Mouse (Mus musculus): ENCODE results near the gene Zfp964. TPM values are rescaled to one million over a fixed set of nuclear protein-coding genes. Genes with fewer than 3 reads are reported as not detected.
A peak's percentile ranks its signal among the peaks of the same experiment; 100 is the strongest.
"Not testable (repeated sequence)": the region's sequence is repeated elsewhere in the genome, so short reads cannot be mapped to it uniquely, and the experiment has no call there.

Zfp964 gene
- polyA plus RNA-seq, 1 experiment from 2014 or later, result 2.2 TPM

GRCm38 (mm10) chr8:69710624-69711023 lies 56.3 kb downstream of the Zfp964 start, which contains the start of gene Zfp869:
Gene Zfp869, minus strand, starts transcription at chr8:69710724.
- H3K9ac ChIP-seq (replicated peaks; ENCODE audit: low read length); H3K27me3 ChIP-seq (ENCODE audit: control insufficient read depth, insufficient read depth, low read length); H3K9me3 ChIP-seq (replicated peaks; ENCODE audit: control insufficient read depth, low read length); H3K4me3 ChIP-seq (ENCODE audit: low read depth, low read length); H3K4me1 ChIP-seq (ENCODE audit: control insufficient read depth, insufficient read depth, low read length); H3K4me2 ChIP-seq (ENCODE audit: low read depth, low read length); H3K27ac ChIP-seq (replicated peaks; ENCODE audit: low read depth, low read length); ATAC-seq (replicated peaks; ENCODE audit: insufficient number of reproducible peaks, low FRiP score, low TSS enrichment, low read depth); DNase-seq (ENCODE audit: low spot score): not testable (repeated sequence)
- peaks cover 24% of the 10 kb centered on the region for H3K36me3 ChIP-seq (replicated peaks; ENCODE audit: control insufficient read depth, insufficient read depth, low read depth, low read length)
- WGBS, result 97% methylated on average over 10 of the region's 10 CpGs

GRCm38 (mm10) chr8:69713516-69713915 lies 59.2 kb downstream of the Zfp964 start:
- Histone ChIP-seq H3K9ac (replicated peaks; ENCODE audit: low read length) (no peak overlapping the region), H3K27me3 (ENCODE audit: control insufficient read depth, insufficient read depth, low read length) (no peaks in the 10 kb centered on the region), H3K9me3 (replicated peaks; ENCODE audit: control insufficient read depth, low read length) (no peaks in the 10 kb centered on the region), H3K4me2 (ENCODE audit: low read depth, low read length) (no peak overlapping the region), H3K4me1 (ENCODE audit: control insufficient read depth, insufficient read depth, low read length) (0 out of 2 replicates have a peak, but pooled peaks cover 2% of the 10 kb centered on the region), H3K36me3 (replicated peaks; ENCODE audit: control insufficient read depth, insufficient read depth, low read depth, low read length) (peaks cover 8% of the 10 kb centered on the region; the same call in 1 of the 2 replicates), H3K4me3 (ENCODE audit: low read depth, low read length) (no peak overlapping the region), H3K27ac (replicated peaks; ENCODE audit: low read depth, low read length) (no peak overlapping the region)
- DNase-seq (ENCODE audit: low spot score) (no peak), ATAC-seq (replicated peaks; ENCODE audit: insufficient number of reproducible peaks, low FRiP score, low TSS enrichment, low read depth) (no peak)
- 91% methylated on average over 8 of the region's 8 CpGs for WGBS

GRCm38 (mm10) chr8:69715366-69715765 lies 61.1 kb downstream of the Zfp964 start:
- Histone ChIP-seq H3K36me3 (replicated peaks; ENCODE audit: control insufficient read depth, insufficient read depth, low read depth, low read length) (no peaks in the 10 kb centered on the region), H3K9me3 (replicated peaks; ENCODE audit: control insufficient read depth, low read length) (no peaks in the 10 kb centered on the region), H3K4me1 (ENCODE audit: control insufficient read depth, insufficient read depth, low read length) (0 out of 2 replicates have a peak, but pooled peaks cover 2% of the 10 kb centered on the region), H3K27me3 (ENCODE audit: control insufficient read depth, insufficient read depth, low read length) (no peaks in the 10 kb centered on the region), H3K4me3 (ENCODE audit: low read depth, low read length) (no peak overlapping the region), H3K4me2 (ENCODE audit: low read depth, low read length) (peak overlapping the region; percentile 29; the same call in 1 of the 2 replicates), H3K9ac (replicated peaks; ENCODE audit: low read length) (no peak overlapping the region; the same call in 1 of the 2 replicates), H3K27ac (replicated peaks; ENCODE audit: low read depth, low read length) (no peak overlapping the region)
- ATAC-seq (replicated peaks; ENCODE audit: insufficient number of reproducible peaks, low FRiP score, low TSS enrichment, low read depth), result no peak
- WGBS, result 83% methylated on average over 6 of the region's 6 CpGs
- no peak for DNase-seq (ENCODE audit: low spot score)

Other genes with a start within 250 kb of the Zfp964 start
- not detected in 2 replicates for gene Gm9495, start 200.9 kb upstream of the Zfp964 start, polyA plus RNA-seq (2014; fragmentation: Nextera tagmentation; extraction: Ambion mirVana)
- gene Gm7697, start 131.5 kb upstream of the Zfp964 start, polyA plus RNA-seq (2014; fragmentation: Nextera tagmentation; extraction: Ambion mirVana), result not detected in 2 replicates
- gene Zfp868, start 28.9 kb upstream of the Zfp964 start, polyA plus RNA-seq (2014; fragmentation: Nextera tagmentation; extraction: Ambion mirVana), result 35.0 and 36.9 TPM in 2 replicates
- 35.5 and 38.7 TPM in 2 replicates for gene Zfp869, start 56.2 kb downstream of the Zfp964 start, polyA plus RNA-seq (2014; fragmentation: Nextera tagmentation; extraction: Ambion mirVana)
- gene Zfp963, start 95.5 kb downstream of the Zfp964 start, polyA plus RNA-seq (2014; fragmentation: Nextera tagmentation; extraction: Ambion mirVana), result 7.6 and 7.8 TPM in 2 replicates
- not detected in 2 replicates for gene Gm20422, start 120.4 kb downstream of the Zfp964 start, polyA plus RNA-seq (2014; fragmentation: Nextera tagmentation; extraction: Ambion mirVana)
- 35.0 and 35.9 TPM in 2 replicates for gene Atp13a1, start 136.7 kb downstream of the Zfp964 start, polyA plus RNA-seq (2014; fragmentation: Nextera tagmentation; extraction: Ambion mirVana)
- 36.7 and 38.9 TPM in 2 replicates for gene Zfp866, start 136.7 kb downstream of the Zfp964 start, polyA plus RNA-seq (2014; fragmentation: Nextera tagmentation; extraction: Ambion mirVana)
- gene Gmip, start 154.2 kb downstream of the Zfp964 start, polyA plus RNA-seq (2014; fragmentation: Nextera tagmentation; extraction: Ambion mirVana), result 4.4 and 4.6 TPM in 2 replicates
- 1.8 and 2.1 TPM in 2 replicates for gene Lpar2, start 167.9 kb downstream of the Zfp964 start, polyA plus RNA-seq (2014; fragmentation: Nextera tagmentation; extraction: Ambion mirVana)
- gene Pbx4, start 178.0 kb downstream of the Zfp964 start, polyA plus RNA-seq (2014; fragmentation: Nextera tagmentation; extraction: Ambion mirVana), result 13.8 and 14.9 TPM in 2 replicates
- gene Cilp2, start 233.2 kb downstream of the Zfp964 start, polyA plus RNA-seq (2014; fragmentation: Nextera tagmentation; extraction: Ambion mirVana), result 0.32 and 0.66 TPM in 2 replicates
- gene Tssk6, start 247.7 kb downstream of the Zfp964 start, polyA plus RNA-seq (2014; fragmentation: Nextera tagmentation; extraction: Ambion mirVana), result 3.2 and 3.7 TPM in 2 replicates
- gene Ndufa13, start 248.1 kb downstream of the Zfp964 start, polyA plus RNA-seq (2014; fragmentation: Nextera tagmentation; extraction: Ambion mirVana), result 158 and 165 TPM in 2 replicates
- 3.6 TPM in 2 replicates for gene Yjefn3, start 248.2 kb downstream of the Zfp964 start, polyA plus RNA-seq (2014; fragmentation: Nextera tagmentation; extraction: Ambion mirVana)